Comparison of ENCODE assay signal across 8 mouse cellular contexts in the genomic region with DNA sequence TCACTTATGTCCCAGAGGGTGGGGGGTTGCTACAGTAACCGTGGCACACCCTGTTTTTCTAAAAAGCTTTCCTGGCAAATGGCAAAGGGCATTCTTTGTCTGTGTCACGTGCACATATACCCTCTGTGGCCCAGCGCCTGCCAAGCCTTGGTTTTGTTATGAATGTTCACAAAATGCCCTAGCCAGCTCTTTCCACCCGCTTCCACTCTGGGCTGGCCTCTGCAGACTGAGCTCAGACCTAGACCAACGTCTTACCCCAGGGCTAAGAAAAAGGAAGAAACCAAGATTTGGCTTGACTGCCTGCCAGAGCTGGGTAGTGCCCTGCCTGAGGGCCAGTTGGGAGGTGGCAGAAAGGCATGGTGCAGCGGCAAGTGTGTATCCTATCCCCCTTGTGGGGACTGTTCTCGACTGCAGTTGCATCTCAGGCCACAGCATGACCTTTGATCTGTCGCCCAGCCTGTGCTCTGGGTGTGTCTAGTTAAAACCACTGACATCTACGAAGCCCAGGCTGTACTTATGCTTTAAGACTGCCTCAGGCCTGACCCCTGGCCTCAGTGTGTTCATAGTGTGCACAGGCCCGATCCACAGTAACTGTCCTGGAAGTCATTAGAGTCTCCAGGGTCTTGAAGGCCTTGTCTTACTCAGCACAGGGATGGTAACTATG. TPM values are rescaled to one million over a fixed set of nuclear protein-coding genes. Genes with fewer than 3 reads are reported as not detected.
DNase-seq lines count a peak whose midpoint lies in the region; ATAC-seq lines count a peak whose summit lies in the region.

No protein-coding gene starts in this region.

- intact Hi-C loops in left cerebral cortex, postnatal 4 days (cut with DNase I), result no loop called here

- peaks cover 5% of the 10 kb centered on the region for H3K4me1 ChIP-seq in liver, embryonic 16.5 days (ENCODE audit: control insufficient read depth, low read depth, low read length)

- no peaks in the 10 kb centered on the region for H3K9me3 ChIP-seq in liver, embryonic 16.5 days (replicated peaks; ENCODE audit: control insufficient read depth, low read length)

- ATAC-seq in erythroblast, adult 5-6 weeks (replicated peaks; ENCODE audit: low FRiP score, poor library complexity, severe bottlenecking), result 0 out of 2 replicates have a peak, but pooled peaks have one; percentile 11
- ATAC-seq in liver, embryonic 16.5 days (ENCODE audit: low read depth), result 0 out of 2 replicates have a peak, but pooled peaks have one; percentile 24

- no peak overlapping the region for H3K4me2 ChIP-seq in liver, embryonic 16.5 days (ENCODE audit: low read depth, low read length)

- WGBS in liver, embryonic 16.5 days (ENCODE audit: insufficient replicate concordance), result 69% methylated on average over 10 of the region's 10 CpGs

- H3K27me3 ChIP-seq in liver, embryonic 16.5 days (ENCODE audit: control insufficient read depth, insufficient read depth, low read depth, low read length), result no peaks in the 10 kb centered on the region

- no peak overlapping the region for H3K9ac ChIP-seq in liver, embryonic 16.5 days (ENCODE audit: low read depth, low read length)

- DNase-seq in left cerebral cortex, postnatal 4 days, result peak; percentile 45
- DNase-seq in left cerebral cortex, adult 11 months (ENCODE audit: low spot score), result no peak
- peak; percentile 57 for DNase-seq in NIH3T3 (ENCODE audit: low read depth)
- no peak for DNase-seq in spleen, adult 18-20 months
- no peak for DNase-seq in embryo, embryonic 11 days
- no peak for DNase-seq in cerebellum, postnatal 4 days (ENCODE audit: low spot score in 2 of 2)

- H3K27ac ChIP-seq in liver, embryonic 16.5 days (ENCODE audit: low read length), result no peak overlapping the region

- peaks cover 17% of the 10 kb centered on the region for H3K36me3 ChIP-seq in liver, embryonic 16.5 days (ENCODE audit: control insufficient read depth, insufficient read depth)

- H3K4me3 ChIP-seq in liver, embryonic 16.5 days (ENCODE audit: low read depth, low read length), result no peak overlapping the region

RNA-seq across cellular contexts. Expression of gene Itgb4, which starts 19.2 kb away (rescaled TPM):
- total RNA-seq in left cerebral cortex, postnatal 4 days (2021), result 1 to 10 TPM; 3.7 to 4.4 TPM
- not detected in 2 replicates for total RNA-seq in erythroblast, adult 5-6 weeks (2015; ENCODE audit: low replicate concordance)
- not detected in 2 replicates for total RNA-seq in erythroblast, adult 5-6 weeks (2017; ENCODE audit: low replicate concordance)
- 0.14 and 0.40 TPM in 2 replicates for polyA plus RNA-seq in liver, embryonic 16.5 days (2015; fragmentation: Nextera tagmentation; extraction: Ambion mirVana)

RNA-seq across cellular contexts. Expression of gene Recql5, which starts 22.1 kb away (rescaled TPM):
- total RNA-seq in left cerebral cortex, postnatal 4 days (2021), result 10 to 100 TPM; 20.4 to 22.1 TPM
- total RNA-seq in erythroblast, adult 5-6 weeks (2015; ENCODE audit: low replicate concordance), result 6.3 and 8.3 TPM in 2 replicates
- 15.3 and 31.6 TPM in 2 replicates for total RNA-seq in erythroblast, adult 5-6 weeks (2017; ENCODE audit: low replicate concordance)
- 7.9 and 8.9 TPM in 2 replicates for polyA plus RNA-seq in liver, embryonic 16.5 days (2015; fragmentation: Nextera tagmentation; extraction: Ambion mirVana)

RNA-seq across cellular contexts. Expression of gene Sap30bp, which starts 22.2 kb away (rescaled TPM):
- total RNA-seq in left cerebral cortex, postnatal 4 days (2021), result 10 to 100 TPM; 51.3 to 67.4 TPM
- 3.6 and 6.3 TPM in 2 replicates for total RNA-seq in erythroblast, adult 5-6 weeks (2015; ENCODE audit: low replicate concordance)
- 75.6 and 96.5 TPM in 2 replicates for total RNA-seq in erythroblast, adult 5-6 weeks (2017; ENCODE audit: low replicate concordance)
- polyA plus RNA-seq in liver, embryonic 16.5 days (2015; fragmentation: Nextera tagmentation; extraction: Ambion mirVana), result 13.6 and 16.2 TPM in 2 replicates

RNA-seq across cellular contexts. Expression of gene Smim6, which starts 43.5 kb away (rescaled TPM):
- not detected for total RNA-seq in left cerebral cortex, postnatal 4 days (2021)
- total RNA-seq in erythroblast, adult 5-6 weeks (2015; ENCODE audit: low replicate concordance), result 7.5 and 7.9 TPM in 2 replicates
- total RNA-seq in erythroblast, adult 5-6 weeks (2017; ENCODE audit: low replicate concordance), result 0.26 and 1.5 TPM in 2 replicates
- polyA plus RNA-seq in liver, embryonic 16.5 days (2015; fragmentation: Nextera tagmentation; extraction: Ambion mirVana), result 2.7 and 3.1 TPM in 2 replicates

RNA-seq across cellular contexts. Expression of gene Smim5, which starts 55.6 kb away (rescaled TPM):
- not detected for total RNA-seq in left cerebral cortex, postnatal 4 days (2021)
- 14.2 and 17.9 TPM in 2 replicates for total RNA-seq in erythroblast, adult 5-6 weeks (2015; ENCODE audit: low replicate concordance)
- total RNA-seq in erythroblast, adult 5-6 weeks (2017; ENCODE audit: low replicate concordance), result 17.1 and 19.2 TPM in 2 replicates
- polyA plus RNA-seq in liver, embryonic 16.5 days (2015; fragmentation: Nextera tagmentation; extraction: Ambion mirVana), result 29.5 and 30.1 TPM in 2 replicates

Comparison
In these comparisons a context has a peak if more than half of its experiments do, and no peak if none do; other contexts are left out.
1. DNase-seq: peak in left cerebral cortex, postnatal 4 days (single experiment) and NIH3T3 (single experiment); none in left cerebral cortex, adult 11 months (single experiment), spleen, adult 18-20 months (0 of 2), embryo, embryonic 11 days (single experiment) and cerebellum, postnatal 4 days (0 of 2).
2. RNA of gene Itgb4, which starts 19.2 kb away (total RNA-seq): 3.7 to 4.4 TPM in left cerebral cortex, postnatal 4 days; not detected in erythroblast, adult 5-6 weeks; every median in the first group is over 4 times any median in the second.